8 mouse cellular contexts compared by ENCODE assay signal in the genomic region with DNA sequence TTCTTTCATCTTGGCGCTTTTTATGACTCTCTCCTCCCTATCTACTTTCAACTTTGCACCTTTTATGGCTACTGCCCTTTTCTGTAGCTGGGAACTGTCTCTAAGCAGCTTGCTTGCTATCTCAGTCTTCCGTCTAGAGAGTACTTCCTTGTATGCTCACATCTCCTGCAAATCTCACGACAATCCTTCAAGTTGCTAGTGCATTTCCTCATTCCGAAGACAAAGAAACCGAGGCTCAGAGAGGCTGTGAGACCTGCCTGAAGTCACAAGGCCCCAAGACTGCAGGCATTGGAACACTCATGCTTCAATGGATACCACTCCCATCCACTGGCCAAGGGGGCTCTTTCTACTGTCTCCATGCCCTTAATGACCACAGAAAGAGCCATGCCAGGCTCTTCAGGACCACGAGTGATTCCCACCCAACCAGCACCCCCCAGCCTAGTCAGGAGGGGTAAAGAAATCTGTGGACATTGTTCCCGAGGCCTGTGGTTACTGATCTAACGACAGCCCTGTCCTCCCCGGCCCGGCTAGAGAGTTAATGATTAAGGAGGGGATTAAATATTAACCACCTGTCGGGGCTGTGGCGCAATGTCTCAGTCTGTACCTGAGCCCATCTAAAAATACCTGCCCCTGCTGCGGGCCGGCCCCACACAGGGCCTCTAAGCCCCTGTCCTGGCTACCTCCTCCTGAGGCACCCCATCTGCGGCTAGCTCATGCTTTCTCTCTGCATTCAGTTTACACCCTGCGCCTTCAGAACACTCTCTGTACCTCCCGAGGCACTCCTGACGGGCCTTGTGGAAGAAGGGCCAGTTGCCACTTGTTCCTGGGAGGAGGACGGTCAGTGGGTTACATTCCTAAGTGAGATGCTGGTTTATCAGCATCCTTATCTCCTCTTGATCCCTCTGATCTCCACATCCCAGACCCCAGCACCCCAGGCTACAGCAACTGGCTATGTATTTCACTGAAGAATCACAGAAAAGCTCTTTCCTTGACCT. TPM values are rescaled to one million over a fixed set of nuclear protein-coding genes. Genes with fewer than 3 reads are reported as not detected.
DNase-seq lines count a peak whose midpoint lies in the region; ATAC-seq and TF ChIP-seq lines count a peak whose summit lies in the region.
"Had no signal": no experiment of that assay in that cellular context is flagged by ENCODE, and none has a peak within 500 bp of the region (broad histone marks: within the 10 kb centered on the region; RNA-seq: fewer than 3 reads in every experiment).

No protein-coding gene starts in this region.

- intact Hi-C loops in left cerebral cortex, adult 2 months (cut with DNase I), result no loop called here

- peak; percentile 86 for ATAC-seq in kidney, postnatal 0 days (replicated peaks; ENCODE audit: low FRiP score, low read depth)

- no peaks in the 10 kb centered on the region for H3K36me3 ChIP-seq in kidney, postnatal 0 days (ENCODE audit: insufficient read depth, low read length)
- H3K36me3 ChIP-seq: midbrain, embryonic 12.5 days had no signal

- H3K9me3 ChIP-seq in kidney, postnatal 0 days (replicated peaks; ENCODE audit: low read length), result no peaks in the 10 kb centered on the region
- H3K9me3 ChIP-seq: midbrain, embryonic 12.5 days had no signal

- DNase-seq in thymus, adult 18-20 months, result peak; percentile 2 to 15
- DNase-seq in thymus, postnatal 10 days (ENCODE audit: low spot score in 2 of 2), result no peak
- peak; percentile 50 for DNase-seq in kidney, postnatal 0 days (ENCODE audit: low spot score)
- peak; percentile 55 for DNase-seq in lung, postnatal 10 days
- DNase-seq in yolk sac, embryonic 10.5 days (ENCODE audit: low spot score), result peak; percentile 93
- DNase-seq in left cerebral cortex, adult 2 months (ENCODE audit: extremely low spot score in 1 of 2, low spot score in 2 of 2), result no peak
- no peak for DNase-seq in embryo, embryonic 10 days (ENCODE audit: low spot score)

- 38% methylated on average over 19 of the region's 19 CpGs for WGBS in kidney, postnatal 0 days

- no peak overlapping the region for H3K4me2 ChIP-seq in kidney, postnatal 0 days (ENCODE audit: low read length)
- H3K4me2 ChIP-seq: midbrain, embryonic 12.5 days had no signal

- TF ChIP-seq CTCF in kidney, postnatal 0 days (IDR thresholded peaks at IDR 0.05; ENCODE audit: low read depth), result no peak
- no peak for TF ChIP-seq CTCF in left cerebral cortex, adult 2 months (IDR thresholded peaks at IDR 0.05)

- peaks cover 39% of the 10 kb centered on the region for H3K4me1 ChIP-seq in kidney, postnatal 0 days (replicated peaks; ENCODE audit: insufficient read depth, low read length)
- H3K4me1 ChIP-seq: midbrain, embryonic 12.5 days had no signal

- no peak overlapping the region for H3K4me3 ChIP-seq in kidney, postnatal 0 days (replicated peaks; ENCODE audit: low read depth, low read length)
- no peak overlapping the region for H3K4me3 ChIP-seq in left cerebral cortex, adult 2 months
- H3K4me3 ChIP-seq: midbrain, embryonic 12.5 days had no signal

- peak overlapping the region; percentile 88 for H3K27ac ChIP-seq in kidney, postnatal 0 days
- no peak overlapping the region for H3K27ac ChIP-seq in left cerebral cortex, adult 2 months
- H3K27ac ChIP-seq: midbrain, embryonic 12.5 days had no signal

- H3K27me3 ChIP-seq in kidney, postnatal 0 days (ENCODE audit: insufficient read depth, low read length), result no peaks in the 10 kb centered on the region

- H3K9ac ChIP-seq in kidney, postnatal 0 days (ENCODE audit: low read depth, low read length), result 0 out of 2 replicates have a peak overlapping the region, but pooled peaks have one; percentile 10
- H3K9ac ChIP-seq: midbrain, embryonic 12.5 days had no signal

RNA-seq across cellular contexts. Expression of gene Zfp36l2, which starts 30.7 kb away (rescaled TPM):
- 18.7 and 21.3 TPM in 2 replicates for polyA plus RNA-seq in kidney, postnatal 0 days (2015; fragmentation: Nextera tagmentation; extraction: Ambion mirVana)
- total RNA-seq in left cerebral cortex, adult 2 months (2021), result 10 to 100 TPM; 22.5 to 24.3 TPM

Comparison
In these comparisons a context has a peak if more than half of its experiments do, and no peak if none do; other contexts are left out.
1. DNase-seq: peak in thymus, adult 18-20 months (2 of 2), kidney, postnatal 0 days (single experiment), lung, postnatal 10 days (single experiment) and yolk sac, embryonic 10.5 days (single experiment); none in thymus, postnatal 10 days (0 of 2), left cerebral cortex, adult 2 months (0 of 2) and embryo, embryonic 10 days (single experiment).